Mouse (Mus musculus) midbrain, postnatal 0 days (tissue): Measurements from ENCODE around the gene Erg. TPM values are rescaled to one million over a fixed set of nuclear protein-coding genes. Genes with fewer than 3 reads are reported as not detected.

ENCODE experiments used
- ATAC-seq: fragments of 200-750 bp; cut with Nextera tagmentation; 2 replicates; pipeline ENCODE4 v1.8.0; 2017; ENCODE audit warnings: moderate number of reproducible peaks, mild to moderate bottlenecking, moderate TSS enrichment, moderate library complexity; ENCODE audit not compliant: low FRiP score
- DNase-seq: peaks from one replicate; pipeline ENCODE4 v3.0.0-alpha.2; 2015; ENCODE audit warnings: low spot score
- H3K27ac ChIP-seq: fragments of 300-500 bp; sonication (generic); 2 replicates; pipeline ENCODE4 v1.5.1; 2014; ENCODE audit warnings: low read depth, mild to moderate bottlenecking, low read length, mixed read lengths
- H3K27me3 ChIP-seq: fragments of 300-500 bp; sonication (generic); 2 replicates; pipeline ENCODE4 v1.6.1; 2014; ENCODE audit warnings: low read length, control low read depth, mixed read lengths; ENCODE audit not compliant: insufficient read depth
- H3K36me3 ChIP-seq: fragments of 300-500 bp; sonication (generic); 2 replicates; pipeline ENCODE4 v1.6.1; 2014; ENCODE audit warnings: low read length, control low read depth, mixed read lengths; ENCODE audit not compliant: insufficient read depth
- H3K4me1 ChIP-seq: fragments of 300-500 bp; sonication (generic); 2 replicates; pipeline ENCODE4 v1.6.1; 2014; ENCODE audit warnings: mild to moderate bottlenecking, control low read depth, antibody characterized with exemption, low read length, mixed read lengths; ENCODE audit not compliant: insufficient read depth
- H3K4me2 ChIP-seq: fragments of 300-500 bp; sonication (generic); 2 replicates; pipeline ENCODE4 v1.6.1; 2014; ENCODE audit warnings: low read depth, mild to moderate bottlenecking, low read length, mixed read lengths; ENCODE audit not compliant: poor library complexity, severe bottlenecking
- H3K4me3 ChIP-seq: fragments of 300-500 bp; sonication (generic); 2 replicates; pipeline ENCODE4 v1.5.1; 2014; ENCODE audit warnings: low read depth, mild to moderate bottlenecking, low read length, moderate library complexity
- H3K9ac ChIP-seq: fragments of 300-500 bp; sonication (generic); replicated peaks from 2 replicates; pipeline ENCODE4 v1.6.1; 2014; ENCODE audit warnings: mild to moderate bottlenecking, low read length, moderate library complexity, mixed read lengths; ENCODE audit not compliant: poor library complexity, severe bottlenecking
- H3K9me3 ChIP-seq: fragments of 300-500 bp; sonication (generic); 2 replicates; pipeline ENCODE4 v1.6.1; 2016; ENCODE audit warnings: low read length, control low read depth
- CTCF ChIP-seq: IDR thresholded peaks from 2 replicates; pipeline ENCODE4 v1.5.1; 2016; ENCODE audit warnings: antibody characterized with exemption, mild to moderate bottlenecking
- WGBS: fragments of 180-500 bp; shearing (Covaris S2); extraction: QIAGEN DNeasy Blood & Tissue Kit; methylation state at CpG from one replicate; pipeline ENCODE4 v1.1.7; 2014; 5-methylcytosine and 5-hydroxymethylcytosine counted together
- polyA plus RNA-seq: library from polyadenylated mRNA; unstranded; fragments of >200 nt; fragmentation: Nextera tagmentation; extraction: Ambion mirVana; gene quantifications from 2 replicates; pipeline ENCODE4 v1.2.1, GENCODE M21; 2015
- total RNA-seq: library from RNA; depleted of rRNA; stranded (reverse); fragments of >200 nt; gene quantifications from 2 replicates; pipeline ENCODE4 v1.2.3, GENCODE M21; 2014

Erg gene
- total and polyA plus RNA-seq, 2 experiments from 2014 or later: 0.89 to 4.8 TPM

DNA sequence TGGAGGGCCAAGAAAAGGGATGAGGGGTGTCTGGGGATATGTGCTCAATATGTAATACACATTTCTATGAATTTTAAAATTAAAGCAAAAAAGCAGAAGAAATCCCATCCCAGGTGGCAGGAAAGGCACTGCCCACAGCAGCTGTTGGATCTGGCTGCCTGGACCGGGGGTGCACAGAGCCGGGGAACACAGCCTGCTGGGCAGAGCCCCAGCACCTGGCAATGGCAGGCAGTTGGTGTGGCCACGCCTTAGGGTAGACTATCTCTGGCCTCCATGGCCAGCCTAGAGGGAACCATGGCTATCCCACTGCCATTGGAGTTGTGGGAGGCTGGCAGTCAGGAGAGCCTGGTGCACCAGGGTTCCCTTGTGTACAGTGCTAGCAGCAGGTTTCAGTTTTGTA is 180.9 kb downstream of the Erg start:
- H3K27me3 ChIP-seq: no peaks in the 10 kb centered on the region
- no peak overlapping the region for H3K4me2 ChIP-seq
- H3K9me3 ChIP-seq: no peaks in the 10 kb centered on the region
- WGBS: 91% methylated on average over 3 of the region's 3 CpGs
- no peak overlapping the region for H3K9ac ChIP-seq
- no peak overlapping the region for H3K4me3 ChIP-seq
- H3K4me1 ChIP-seq: no peaks in the 10 kb centered on the region
- H3K27ac ChIP-seq: no peak overlapping the region
- ATAC-seq: no peak
- no peaks in the 10 kb centered on the region for H3K36me3 ChIP-seq
- no peak for DNase-seq
- no peak for TF ChIP-seq CTCF

DNA sequence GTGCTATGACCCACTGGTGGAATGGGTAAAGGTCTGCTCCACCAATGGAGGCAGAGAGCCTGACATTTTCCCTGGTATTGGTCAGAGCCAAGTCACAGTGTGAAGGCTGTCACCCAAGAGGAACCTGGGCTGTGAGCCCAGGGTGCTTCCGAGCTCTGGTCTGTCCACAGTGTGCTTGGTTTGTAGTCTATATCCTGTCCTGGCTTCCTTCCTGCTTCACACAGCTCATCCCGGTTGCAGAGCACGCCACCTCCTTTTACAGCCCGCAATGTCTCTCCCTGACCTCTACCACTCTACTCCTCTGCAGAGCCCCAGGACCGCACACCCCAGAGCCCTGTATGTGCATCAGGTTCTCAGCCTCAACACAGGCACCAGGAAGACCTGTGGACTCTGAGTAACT is 182.9 kb downstream of the Erg start:
- no peak for ATAC-seq
- Histone ChIP-seq H3K27me3 (no peaks in the 10 kb centered on the region), H3K4me3 (no peak overlapping the region), H3K9ac (no peak overlapping the region), H3K36me3 (no peaks in the 10 kb centered on the region), H3K9me3 (no peaks in the 10 kb centered on the region), H3K27ac (no peak overlapping the region), H3K4me1 (no peaks in the 10 kb centered on the region), H3K4me2 (no peak overlapping the region)
- no peak for DNase-seq
- 85% methylated on average over 5 of the region's 5 CpGs for WGBS
- no peak for TF ChIP-seq CTCF

- H3K27ac ChIP-seq: no peak overlapping the region
- TF ChIP-seq CTCF: no peak
- no peak for ATAC-seq
- H3K4me1 ChIP-seq: no peaks in the 10 kb centered on the region
- no peaks in the 10 kb centered on the region for H3K9me3 ChIP-seq
- no peak overlapping the region for H3K4me2 ChIP-seq
- H3K9ac ChIP-seq: no peak overlapping the region
- 89% methylated on average over 9 of the region's 9 CpGs for WGBS
- H3K27me3 ChIP-seq: no peaks in the 10 kb centered on the region
- peak; percentile 42 for DNase-seq
- H3K36me3 ChIP-seq: no peaks in the 10 kb centered on the region
- no peak overlapping the region for H3K4me3 ChIP-seq
These were observed 184.5 kb downstream of the Erg start for GRCm38 (mm10) chr16:95401869-95402268.

DNA sequence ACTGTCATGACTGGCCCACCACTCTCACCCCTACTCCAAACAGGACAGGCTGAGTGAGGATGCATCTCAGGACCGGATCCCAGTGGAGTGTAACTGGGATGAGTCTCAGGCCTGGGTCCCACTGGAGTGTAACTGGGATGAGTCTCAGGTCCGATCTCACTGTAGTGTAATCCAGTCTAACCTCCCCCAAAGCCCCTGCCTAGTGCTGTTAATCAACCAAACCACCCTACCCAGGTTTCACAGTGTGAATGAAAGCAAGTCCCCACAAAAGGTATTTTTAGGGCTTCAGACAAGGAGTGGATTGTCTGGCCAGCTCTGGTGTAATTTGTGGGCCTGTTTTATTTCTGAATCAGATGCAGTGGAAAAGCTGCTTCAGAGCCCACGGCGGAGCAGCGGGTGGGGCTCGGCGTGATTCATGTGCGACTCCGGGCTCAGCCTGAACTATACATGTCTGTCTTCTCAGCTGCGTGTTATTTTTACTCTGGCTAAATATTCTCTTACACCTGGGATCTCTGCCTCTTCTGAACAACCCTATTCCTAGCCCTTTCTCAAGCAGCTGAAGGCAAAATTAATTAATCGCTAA is 187.5 kb downstream of the Erg start:
- no peaks in the 10 kb centered on the region for H3K27me3 ChIP-seq
- no peak overlapping the region for H3K4me3 ChIP-seq
- ATAC-seq (no peak), DNase-seq (no peak)
- no peak overlapping the region for H3K27ac ChIP-seq
- no peaks in the 10 kb centered on the region for H3K9me3 ChIP-seq
- 72% methylated on average over 11 of the region's 11 CpGs for WGBS
- no peaks in the 10 kb centered on the region for H3K4me1 ChIP-seq
- H3K36me3 ChIP-seq: no peaks in the 10 kb centered on the region
- no peak overlapping the region for H3K9ac ChIP-seq
- TF ChIP-seq CTCF: no peak
- H3K4me2 ChIP-seq: no peak overlapping the region

- no peaks in the 10 kb centered on the region for H3K4me1 ChIP-seq
- no peak for TF ChIP-seq CTCF
- 71% methylated on average over 1 of the region's 1 CpGs for WGBS
- ATAC-seq (no peak), DNase-seq (peak; percentile 66)
- H3K4me2 ChIP-seq: no peak overlapping the region
- no peak overlapping the region for H3K4me3 ChIP-seq
- no peaks in the 10 kb centered on the region for H3K9me3 ChIP-seq
- no peak overlapping the region for H3K9ac ChIP-seq
- no peak overlapping the region for H3K27ac ChIP-seq
- no peaks in the 10 kb centered on the region for H3K36me3 ChIP-seq
- no peaks in the 10 kb centered on the region for H3K27me3 ChIP-seq
These were observed 195.6 kb downstream of the Erg start for GRCm38 (mm10) chr16:95390787-95391186.

DNA sequence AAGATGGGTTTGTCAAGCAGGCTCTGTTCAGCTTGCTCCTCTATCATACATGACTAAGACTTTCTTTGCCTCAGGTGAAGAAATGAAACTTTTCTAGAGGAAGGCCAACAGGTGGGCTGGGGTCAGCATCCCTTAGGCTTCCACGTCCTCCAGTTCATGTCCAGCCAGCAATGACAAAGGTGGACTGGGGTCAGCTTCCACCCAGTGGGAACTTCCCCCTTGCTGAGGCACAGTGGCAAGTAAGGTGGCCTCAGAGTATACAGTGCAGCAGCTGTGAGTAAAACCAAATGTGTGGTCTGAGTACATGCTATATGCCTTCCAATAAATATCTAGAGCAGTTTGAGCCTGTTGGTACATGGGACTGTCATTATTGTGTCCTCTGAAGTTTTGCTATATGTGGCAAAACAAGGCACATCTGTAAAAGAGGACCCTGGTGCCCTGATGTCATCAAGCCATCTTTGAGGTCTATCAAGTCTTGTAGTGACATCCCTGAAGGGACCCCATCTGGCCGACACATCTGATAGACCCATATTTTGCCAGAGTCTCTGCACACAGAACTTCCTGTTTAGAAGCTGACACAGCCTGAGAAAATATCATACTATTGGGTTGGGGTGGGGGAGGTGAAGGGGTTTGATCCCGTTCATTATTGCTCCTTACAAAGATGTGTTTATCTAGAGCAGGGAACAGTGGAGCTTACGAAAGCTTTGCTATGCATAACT is 197.4 kb downstream of the Erg start:
- Histone ChIP-seq H3K27ac (no peak overlapping the region), H3K9ac (no peak overlapping the region), H3K4me3 (no peak overlapping the region), H3K9me3 (no peaks in the 10 kb centered on the region), H3K4me2 (no peak overlapping the region), H3K36me3 (no peaks in the 10 kb centered on the region), H3K4me1 (no peaks in the 10 kb centered on the region), H3K27me3 (no peaks in the 10 kb centered on the region)
- ATAC-seq (no peak), DNase-seq (no peak)
- TF ChIP-seq CTCF: no peak
- 78% methylated on average over 4 of the region's 4 CpGs for WGBS
